Mouse (Mus musculus) G1E (cell line): ENCODE data around the gene Qprt.

Experiments
- CTCF ChIP-seq: IDR thresholded peaks from 2 replicates; pipeline ENCODE4 v1.5.1; 2012; ENCODE audit warnings: low read depth, low read length, inconsistent platforms, mixed read lengths
- GATA1 ChIP-seq: IDR thresholded peaks from 2 replicates; pipeline ENCODE4 v1.6.1; 2012; ENCODE audit warnings: borderline replicate concordance, low read length, inconsistent platforms, mixed read lengths
- POLR2AphosphoS5 ChIP-seq: IDR thresholded peaks from 2 replicates; pipeline ENCODE4 v1.6.1; 2012; ENCODE audit warnings: low read depth, low read length, inconsistent platforms; ENCODE audit not compliant: insufficient replicate concordance

GRCm38 (mm10) chr7:127112251-127112841 is 9.7 kb downstream of the Qprt start:
- TF ChIP-seq CTCF (no peak), GATA1 (no peak), POLR2AphosphoS5 (no peak)
